Mouse (Mus musculus) heart, postnatal 0 days (tissue): ENCODE measurements around the gene Cltc.

Source experiments
- CTCF ChIP-seq: IDR thresholded peaks from 2 replicates; pipeline ENCODE4 v1.5.1; 2016; ENCODE audit warnings: antibody characterized with exemption, control low read depth, low read depth
- EP300 ChIP-seq: IDR thresholded peaks from 2 replicates; pipeline ENCODE4 v1.6.1; 2016; ENCODE audit warnings: antibody characterized with exemption, low read depth

DNA sequence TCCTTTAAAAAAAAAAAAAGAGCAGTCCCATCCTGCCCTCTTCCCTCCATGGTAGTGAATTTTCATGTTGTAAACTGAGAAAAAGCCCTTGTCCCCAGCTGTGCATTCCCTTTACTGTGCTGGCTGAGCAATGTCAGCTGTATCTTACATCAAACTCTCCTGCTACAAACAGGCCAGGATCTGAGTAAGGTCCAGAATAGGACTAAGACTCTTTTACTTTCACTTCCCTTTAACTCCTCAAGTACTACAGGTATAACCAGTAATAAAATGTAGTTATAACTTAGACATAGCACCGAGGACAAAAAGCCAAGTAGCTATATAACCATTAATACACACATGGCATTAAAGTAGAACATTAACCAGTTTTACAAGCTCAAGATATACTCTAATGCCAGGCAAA, 18.4 kb downstream of the Cltc start:
- TF ChIP-seq CTCF, result no peak
- no peak for TF ChIP-seq EP300
